Mouse (Mus musculus): ENCODE results near the gene Cadm4.

Cadm4 gene

DNA sequence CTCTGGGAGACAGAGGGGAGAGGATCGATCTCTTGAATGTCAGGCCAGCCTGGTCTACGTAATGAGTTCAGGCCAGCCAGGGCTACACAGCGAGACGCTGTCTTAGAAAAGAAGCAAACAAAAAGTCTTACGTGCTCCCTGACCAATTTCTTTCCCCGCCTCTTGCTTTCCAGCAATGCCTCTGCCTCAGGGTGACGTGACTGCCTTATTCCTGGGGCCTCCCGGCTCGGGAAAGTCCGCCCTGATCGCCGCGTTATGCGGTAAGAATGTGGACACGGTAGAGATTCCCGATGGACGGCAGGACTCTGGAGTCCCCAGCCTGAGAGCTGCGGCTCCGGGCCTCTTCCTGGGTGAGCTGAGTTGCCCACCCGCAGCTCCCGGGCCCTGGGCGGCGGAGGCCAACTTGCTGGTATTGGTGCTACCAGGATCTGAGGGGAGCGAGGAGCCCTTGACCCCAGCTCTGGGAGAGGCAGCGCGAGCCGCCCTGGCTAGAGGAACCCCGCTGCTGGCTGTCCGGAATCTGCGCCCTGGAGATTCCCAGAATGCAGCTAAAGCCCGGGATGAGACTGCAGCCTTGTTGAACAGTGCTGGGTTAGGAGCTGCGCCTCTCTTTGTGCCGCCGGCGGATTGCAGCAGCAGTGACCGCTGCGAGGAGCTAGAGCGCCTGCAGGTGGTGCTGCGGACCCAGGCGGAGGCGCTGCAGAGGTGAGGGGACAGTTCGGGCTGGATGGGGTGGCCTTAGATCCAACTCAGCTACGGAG is 49.6 kb downstream of the Cadm4 start:
- peak; percentile 71 to 73 for DNase-seq (ENCODE audit: low spot score in 2 of 2)

DNA sequence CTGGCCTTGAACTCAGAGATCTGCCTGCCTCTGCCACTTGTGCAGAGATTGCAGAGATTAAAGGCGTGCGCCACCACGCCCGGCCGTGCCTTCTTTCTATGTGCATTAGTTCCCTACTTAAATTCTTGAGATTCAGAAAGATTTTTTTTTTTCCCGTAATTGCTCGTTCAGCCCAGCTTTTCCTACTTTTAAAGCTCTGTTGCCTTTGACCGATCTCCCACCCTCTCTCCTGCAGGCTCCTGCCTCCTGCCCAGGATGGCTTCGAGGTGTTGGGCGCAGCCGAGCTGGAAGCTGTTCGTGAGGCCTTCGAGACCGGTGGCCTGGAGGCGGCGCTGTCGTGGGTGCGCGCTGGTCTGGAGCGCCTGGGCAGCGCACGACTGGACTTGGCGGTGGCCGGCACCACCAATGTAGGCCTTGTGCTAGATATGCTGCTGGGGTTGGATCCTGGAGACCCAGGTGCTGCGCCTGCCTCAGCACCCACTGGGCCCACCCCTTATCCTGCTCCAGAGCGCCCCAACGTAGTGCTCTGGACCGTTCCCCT is 51.3 kb downstream of the Cadm4 start:
- no peak for DNase-seq (ENCODE audit: low spot score in 2 of 2)

DNA sequence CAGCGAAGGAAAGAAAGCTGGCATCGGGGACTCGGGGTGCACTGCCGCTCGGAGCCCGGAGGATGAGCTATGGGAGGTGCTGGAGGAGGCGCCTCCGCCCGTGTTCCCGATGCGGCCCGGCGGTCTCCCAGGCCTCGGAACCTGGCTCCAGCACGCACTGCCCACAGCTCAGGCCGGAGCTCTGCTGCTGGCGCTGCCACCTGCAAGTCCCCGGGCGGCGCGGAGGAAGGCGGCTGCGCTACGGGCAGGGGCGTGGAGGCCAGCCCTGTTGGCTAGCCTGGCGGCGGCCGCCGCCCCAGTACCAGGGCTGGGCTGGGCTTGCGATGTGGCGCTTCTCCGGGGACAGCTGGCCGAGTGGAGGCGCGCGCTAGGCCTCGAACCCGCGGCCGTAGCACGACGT is 52.0 kb downstream of the Cadm4 start:
- no peak for DNase-seq (ENCODE audit: low spot score in 2 of 2)

DNA sequence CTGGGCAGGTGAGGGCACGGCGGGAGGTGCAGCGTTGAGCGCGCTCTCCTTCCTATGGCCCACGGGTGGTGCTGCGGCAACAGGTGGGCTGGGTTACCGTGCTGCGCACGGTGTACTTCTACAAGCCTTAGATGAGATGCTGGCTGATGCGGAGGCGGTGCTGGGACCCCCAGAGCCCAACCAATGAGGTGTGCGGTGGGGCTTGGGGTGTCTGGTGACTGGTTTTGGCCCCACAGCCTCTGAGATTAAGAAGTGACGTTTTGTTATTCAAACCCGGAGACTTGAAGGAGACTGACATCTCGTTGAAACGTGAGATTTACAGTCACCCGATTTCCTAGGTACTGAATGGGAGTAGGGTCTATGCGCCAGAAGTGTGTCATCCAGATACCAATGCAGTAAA is 52.5 kb downstream of the Cadm4 start:
- no peak for DNase-seq (ENCODE audit: low spot score in 2 of 2)

DNA sequence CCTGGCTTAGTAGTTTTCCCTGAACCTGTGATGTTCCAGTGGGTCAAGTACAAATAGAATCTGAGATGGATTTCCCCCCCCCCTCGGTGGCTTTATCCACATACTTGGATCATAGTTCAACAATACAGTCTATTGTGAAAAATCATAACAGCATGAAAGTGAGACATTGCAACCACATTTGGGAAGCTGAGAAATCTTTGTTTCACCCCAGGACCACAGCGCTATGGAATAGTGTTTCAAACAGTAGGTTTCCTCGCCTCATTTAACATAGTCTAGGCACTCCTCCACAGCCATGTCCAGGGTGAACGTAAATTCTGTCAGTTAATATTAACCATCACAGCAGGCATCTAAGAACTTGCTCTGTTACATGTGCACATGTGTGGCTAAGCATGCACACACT is 55.3 kb downstream of the Cadm4 start:
- DNase-seq (ENCODE audit: low spot score in 2 of 2), result no peak

DNA sequence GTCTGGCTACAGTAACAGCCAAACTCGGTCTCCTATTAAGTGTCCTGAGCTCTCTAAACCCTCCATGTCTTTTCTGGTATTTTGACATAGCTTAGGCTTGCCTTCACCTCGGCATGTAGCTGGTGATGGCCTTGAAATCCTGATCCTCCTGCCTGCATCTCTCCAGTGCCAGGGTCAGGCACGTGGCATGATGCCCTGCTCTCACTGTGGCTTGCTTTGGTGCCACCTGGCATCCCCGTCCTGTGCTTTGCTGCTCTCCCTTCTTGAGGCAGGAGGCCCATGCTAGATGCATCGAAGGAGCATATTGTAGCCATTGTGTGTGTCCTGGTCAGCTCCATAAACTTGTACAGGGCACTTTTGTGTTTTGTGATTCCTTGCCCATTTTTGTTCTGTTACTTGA is 55.8 kb downstream of the Cadm4 start:
- DNase-seq (ENCODE audit: low spot score in 2 of 2), result no peak

DNA sequence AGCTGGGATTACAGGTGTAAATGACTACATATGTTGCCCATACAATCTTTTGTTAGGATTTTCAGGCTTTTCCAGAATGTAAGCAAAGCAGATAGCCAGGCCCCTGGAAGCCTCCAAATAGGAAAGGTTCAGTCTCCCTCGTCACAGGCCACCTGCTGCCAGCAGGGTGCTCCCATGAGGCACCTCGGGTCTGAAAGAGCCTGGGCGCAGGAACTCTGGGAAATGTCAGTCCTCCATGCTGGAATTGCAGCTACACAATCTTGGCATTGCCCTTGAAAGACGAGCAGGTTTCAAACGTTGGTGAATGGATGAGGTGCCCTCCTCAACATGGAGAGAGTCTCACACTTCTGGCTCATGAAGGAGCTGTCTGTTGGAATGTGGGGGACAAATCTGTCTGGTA is 56.3 kb downstream of the Cadm4 start:
- DNase-seq (ENCODE audit: low spot score in 2 of 2), result no peak

DNA sequence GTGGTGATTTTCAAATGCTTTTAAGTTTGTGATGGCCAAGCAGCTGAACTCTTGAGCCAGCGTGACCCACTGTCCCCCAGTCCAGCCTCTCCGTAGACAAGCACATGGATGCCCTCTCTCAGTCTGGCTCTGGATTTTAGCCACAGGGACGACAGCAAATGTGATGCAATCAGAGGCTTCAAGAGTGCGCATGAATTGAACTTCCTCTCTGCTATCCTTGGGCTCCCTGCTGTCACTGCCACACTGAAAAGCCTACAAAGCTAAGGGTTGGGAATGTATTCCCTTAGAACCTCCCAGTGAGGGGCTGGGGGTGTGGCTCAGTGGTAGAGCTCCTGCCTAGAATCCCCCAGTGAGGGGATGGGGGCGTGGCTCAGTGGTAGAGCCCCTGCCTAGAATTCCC is 56.9 kb downstream of the Cadm4 start:
- DNase-seq (ENCODE audit: low spot score in 2 of 2), result no peak

DNA sequence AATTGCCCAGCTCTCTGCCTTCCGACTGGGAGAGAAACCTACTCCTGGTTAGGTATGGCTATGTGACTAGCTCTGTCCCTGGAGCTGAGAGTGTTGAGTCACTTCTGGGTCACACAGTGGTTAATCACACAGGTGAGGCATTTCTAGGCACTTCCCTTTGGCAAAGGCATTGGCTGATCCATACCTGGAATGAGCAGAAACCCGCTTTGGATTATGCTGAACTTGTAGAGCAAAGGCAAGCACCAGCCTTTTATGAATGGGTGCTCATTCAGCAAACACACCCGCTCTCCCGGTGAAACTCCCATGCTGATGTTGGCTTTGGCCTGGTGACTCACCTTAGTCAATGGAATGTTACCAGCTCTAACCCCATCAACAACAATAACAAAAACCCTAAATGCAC is 57.9 kb downstream of the Cadm4 start:
- no peak for DNase-seq (ENCODE audit: low spot score in 2 of 2)

DNA sequence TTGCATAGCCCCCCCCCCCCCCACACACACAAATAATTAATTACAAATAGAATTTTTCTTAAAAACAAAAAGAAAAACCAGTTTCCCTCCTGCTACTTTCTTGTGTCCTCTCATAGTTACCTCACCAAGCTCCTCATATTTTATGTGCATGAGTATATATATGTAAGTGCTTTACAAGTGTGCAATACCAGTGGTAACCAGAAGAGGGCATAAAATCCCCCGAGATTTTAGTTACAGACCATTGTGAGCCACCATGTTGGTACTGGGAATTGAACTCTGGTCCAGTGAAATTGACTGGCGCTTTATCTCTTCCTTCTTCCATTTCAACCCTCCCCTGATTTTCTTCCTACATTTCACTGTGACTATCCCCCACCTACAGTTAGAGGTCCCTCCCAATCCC is 62.7 kb downstream of the Cadm4 start:
- DNase-seq (ENCODE audit: low spot score in 2 of 2), result no peak

DNA sequence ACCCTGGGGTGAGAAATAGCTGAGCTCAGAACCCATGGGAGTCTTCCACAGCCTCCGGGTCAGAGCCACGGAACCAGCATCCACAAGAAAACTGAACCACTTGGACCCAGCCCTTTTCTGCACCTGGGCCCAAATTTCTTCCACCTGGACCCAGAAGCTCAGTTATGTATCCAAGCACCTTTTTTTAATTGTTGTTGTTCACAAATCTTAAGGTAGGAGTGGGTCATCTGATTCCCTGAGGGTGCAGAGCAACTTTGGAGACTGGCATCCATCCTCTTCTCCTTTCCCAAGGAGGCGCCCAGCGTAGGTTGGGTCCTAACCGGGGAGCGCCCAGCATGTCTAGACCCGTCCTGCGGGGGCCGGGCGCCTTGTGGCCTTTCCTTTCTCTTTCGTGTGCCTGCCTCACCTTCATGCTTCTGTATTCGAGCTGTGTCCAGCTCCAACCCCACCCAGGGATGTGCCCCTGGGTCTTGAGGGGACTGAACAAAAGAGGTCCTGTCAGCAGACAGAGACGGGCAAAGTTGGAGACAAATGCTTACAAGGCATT is 64.3 kb downstream of the Cadm4 start, which contains the start of the genes Pinlyp and Xrcc1:
Gene Pinlyp, minus strand, starts transcription at position 51 of the 547 bp plus-strand sequence.
Gene Xrcc1, plus strand, starts transcription at position 222 of the 547 bp plus-strand sequence.
- no peak for DNase-seq (ENCODE audit: low spot score in 2 of 2)

DNA sequence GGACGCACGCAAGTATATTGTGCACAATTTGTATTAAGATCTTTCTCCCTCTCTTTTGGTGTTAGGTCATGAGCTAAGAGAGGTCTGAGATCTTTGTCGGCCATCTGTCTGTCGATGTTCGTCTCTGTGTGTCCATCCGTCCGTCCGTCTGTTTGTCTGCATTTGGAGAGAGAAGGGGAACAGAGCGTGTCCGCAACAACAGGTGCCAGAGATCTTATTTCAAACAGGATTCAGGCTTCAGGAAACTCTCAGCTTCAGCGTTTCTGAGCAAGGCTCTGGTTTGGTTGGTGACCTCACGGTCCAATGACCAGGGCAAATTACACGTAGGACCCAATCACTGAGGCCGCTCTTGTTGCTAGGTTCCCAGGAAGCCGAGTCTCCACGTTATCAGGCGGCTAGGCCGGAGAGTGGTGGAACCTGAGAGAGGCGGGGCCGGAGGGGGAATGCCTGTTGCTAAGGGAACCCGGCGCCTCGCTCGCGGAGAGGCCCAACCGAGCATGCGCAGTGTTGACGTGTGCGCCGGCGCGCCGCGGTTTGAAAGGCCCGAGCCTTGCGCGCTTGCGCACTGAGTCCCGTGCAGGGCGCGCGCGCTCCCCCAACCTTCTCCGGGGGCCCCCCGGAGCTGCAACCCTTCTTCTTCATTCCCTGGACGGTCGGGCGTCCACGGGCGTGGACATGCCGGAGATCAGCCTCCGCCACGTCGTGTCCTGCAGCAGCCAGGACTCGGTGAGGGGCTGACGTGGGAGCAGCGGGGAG is 65.0 kb downstream of the Cadm4 start:
- peak; percentile 99 for DNase-seq (ENCODE audit: low spot score in 2 of 2)

DNA sequence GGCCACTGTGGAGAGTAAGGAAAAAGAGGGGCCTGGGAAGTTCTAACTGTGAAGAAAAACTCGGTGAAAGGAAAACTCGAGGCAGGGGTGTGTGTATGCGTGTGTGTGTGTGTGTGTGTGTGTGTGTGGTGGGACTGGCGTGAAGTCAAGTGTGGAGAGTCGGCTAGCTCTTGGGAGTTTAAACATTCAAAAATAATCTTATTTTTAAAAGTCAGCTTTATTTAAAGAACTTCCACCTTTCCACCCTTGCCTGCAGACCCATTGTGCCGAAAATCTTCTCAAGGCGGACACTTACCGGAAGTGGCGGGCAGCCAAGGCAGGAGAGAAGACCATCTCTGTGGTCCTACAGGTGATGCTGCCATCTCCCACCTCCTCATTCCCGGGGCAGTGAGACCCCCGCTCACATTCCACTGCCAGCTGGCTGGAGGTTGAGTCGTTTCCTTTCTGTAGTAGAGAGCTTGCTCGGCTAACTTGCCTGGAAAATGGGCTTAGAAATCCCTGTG is 65.8 kb downstream of the Cadm4 start:
- no peak for DNase-seq (ENCODE audit: low spot score in 2 of 2)

DNA sequence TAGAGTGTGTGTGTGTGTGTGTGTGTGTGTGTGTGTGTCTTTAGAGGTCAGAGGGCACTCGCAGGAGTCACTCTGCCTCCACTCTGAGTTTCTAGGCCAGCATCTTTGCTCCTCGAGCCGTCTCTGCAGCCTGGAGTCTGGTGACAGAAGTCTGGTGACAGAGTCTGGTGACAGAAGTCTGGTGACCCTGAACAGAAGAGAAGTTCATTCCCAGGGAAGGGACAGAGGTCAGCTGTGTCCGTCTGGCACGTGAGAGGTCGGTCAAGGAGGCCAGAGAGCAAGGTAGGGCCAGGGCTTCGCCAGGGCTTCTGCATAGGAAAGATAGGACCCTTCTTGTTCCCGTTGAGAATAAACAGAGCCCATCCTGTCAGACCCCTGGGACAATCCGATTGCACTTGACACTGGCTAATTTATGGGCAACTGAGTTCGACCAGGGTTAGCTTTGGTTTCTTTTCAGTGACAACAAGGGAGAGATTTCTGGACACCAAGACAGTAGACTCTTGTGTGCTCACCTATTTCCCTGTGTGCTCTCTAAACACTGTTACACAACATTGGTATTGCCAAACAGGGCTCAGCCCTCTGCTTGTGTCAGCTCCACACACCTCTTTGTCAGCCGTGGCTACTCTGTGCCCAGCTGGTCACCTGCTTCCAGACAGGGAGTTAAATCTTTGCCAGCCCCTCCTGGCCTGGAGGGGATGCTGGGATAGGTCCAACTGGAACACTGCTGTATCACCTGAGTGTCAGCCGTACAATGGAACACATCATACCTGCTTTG is 70.3 kb downstream of the Cadm4 start:
- DNase-seq (ENCODE audit: low spot score in 2 of 2), result no peak
